Mouse (Mus musculus): Measurements from ENCODE around the gene Tnfrsf11a. TPM values are rescaled to one million over a fixed set of nuclear protein-coding genes. Genes with fewer than 3 reads are reported as not detected.

Tnfrsf11a gene
- polyA plus RNA-seq, 1 experiment, result 3.1 TPM

DNA sequence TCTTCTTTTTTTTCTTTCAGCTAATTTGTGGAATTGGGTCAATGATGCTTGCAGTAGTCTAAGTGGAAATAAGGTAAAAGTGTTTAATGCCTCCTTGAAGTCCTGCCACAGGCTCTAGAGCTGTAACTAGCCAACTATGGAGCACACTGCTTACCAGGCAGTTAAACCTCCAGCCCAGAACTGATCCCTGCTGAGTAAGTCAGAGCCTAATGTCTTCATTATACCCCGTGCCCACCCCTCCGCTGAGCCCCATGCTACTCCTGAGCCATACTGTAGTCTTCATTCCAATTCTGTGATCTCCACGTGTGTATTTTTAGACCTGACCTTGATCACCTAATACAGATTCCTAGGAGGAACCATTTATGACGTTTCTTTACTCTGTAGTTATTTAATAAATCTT lies 44.5 kb downstream of the Tnfrsf11a start:
- Histone ChIP-seq H3K36me3 (ENCODE audit: control insufficient read depth, insufficient read depth, low read length) (no peaks in the 10 kb centered on the region), H3K27me3 (ENCODE audit: control insufficient read depth, insufficient read depth, low read length) (no peaks in the 10 kb centered on the region), H3K4me1 (ENCODE audit: control insufficient read depth, insufficient read depth, insufficient read length) (no peaks in the 10 kb centered on the region), H3K4me3 (ENCODE audit: extremely low read depth, insufficient read depth, insufficient read length) (no peak overlapping the region), H3K27ac (ENCODE audit: insufficient read depth, low read length) (no peak overlapping the region)
- TF ChIP-seq CTCF (IDR thresholded peaks at IDR 0.05; ENCODE audit: extremely low read depth, insufficient read depth, insufficient read length, insufficient replicate concordance) (no peak), POLR2A (IDR thresholded peaks at IDR 0.05; ENCODE audit: low read depth, low read length) (no peak)
- 80% methylated on average over 4 of the region's 4 CpGs for WGBS
- DNase-seq (ENCODE audit: low read depth in 1 of 2, low spot score in 2 of 2), result no peak

- Histone ChIP-seq H3K36me3 (ENCODE audit: control insufficient read depth, insufficient read depth, low read length) (no peaks in the 10 kb centered on the region), H3K4me1 (ENCODE audit: control insufficient read depth, insufficient read depth, insufficient read length) (no peaks in the 10 kb centered on the region), H3K27me3 (ENCODE audit: control insufficient read depth, insufficient read depth, low read length) (no peaks in the 10 kb centered on the region), H3K4me3 (ENCODE audit: extremely low read depth, insufficient read depth, insufficient read length) (no peak overlapping the region), H3K27ac (ENCODE audit: insufficient read depth, low read length) (no peak overlapping the region)
- WGBS, result 92% methylated on average over 7 of the region's 7 CpGs
- DNase-seq (ENCODE audit: low read depth in 1 of 2, low spot score in 2 of 2), result no peak
- TF ChIP-seq POLR2A (IDR thresholded peaks at IDR 0.05; ENCODE audit: low read depth, low read length) (no peak), CTCF (IDR thresholded peaks at IDR 0.05; ENCODE audit: extremely low read depth, insufficient read depth, insufficient read length, insufficient replicate concordance) (no peak)
Observed at GRCm38 (mm10) chr1:105827374-105827773, 46.9 kb downstream of the Tnfrsf11a start.

DNA sequence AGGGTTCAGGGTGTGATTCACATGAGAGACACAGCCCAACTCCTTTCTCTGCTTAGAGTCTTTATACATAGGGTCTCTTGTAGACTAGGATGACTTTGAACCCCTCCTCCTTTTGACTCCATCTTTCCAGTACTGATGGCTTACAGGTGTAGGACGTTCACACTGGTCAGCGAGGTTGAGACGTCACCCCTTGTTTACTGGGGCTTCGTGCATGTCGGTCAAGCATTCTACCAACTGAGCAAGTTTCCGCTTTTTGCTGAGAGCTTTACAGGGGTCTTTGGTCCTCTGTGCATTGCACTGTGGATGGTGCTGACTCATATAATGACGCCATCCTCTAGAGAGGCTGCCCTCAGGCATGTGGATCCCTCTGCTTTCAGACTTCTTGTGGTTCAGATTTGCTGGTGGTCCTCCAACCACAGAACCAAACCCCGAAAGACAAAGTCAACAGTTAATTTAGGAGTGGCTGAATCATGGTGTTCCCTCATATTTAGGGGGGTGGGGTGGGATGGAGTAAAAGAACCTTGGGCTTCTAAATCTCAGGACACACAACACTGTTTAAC lies 47.3 kb downstream of the Tnfrsf11a start:
- Histone ChIP-seq H3K36me3 (ENCODE audit: control insufficient read depth, insufficient read depth, low read length) (no peaks in the 10 kb centered on the region), H3K27me3 (ENCODE audit: control insufficient read depth, insufficient read depth, low read length) (no peaks in the 10 kb centered on the region), H3K4me1 (ENCODE audit: control insufficient read depth, insufficient read depth, insufficient read length) (no peaks in the 10 kb centered on the region), H3K27ac (ENCODE audit: insufficient read depth, low read length) (no peak overlapping the region), H3K4me3 (ENCODE audit: extremely low read depth, insufficient read depth, insufficient read length) (no peak overlapping the region)
- DNase-seq (ENCODE audit: low read depth in 1 of 2, low spot score in 2 of 2), result no peak
- WGBS, result 79% methylated on average over 8 of the region's 8 CpGs
- TF ChIP-seq CTCF (IDR thresholded peaks at IDR 0.05; ENCODE audit: extremely low read depth, insufficient read depth, insufficient read length, insufficient replicate concordance), result no peak
- no peak for TF ChIP-seq POLR2A (IDR thresholded peaks at IDR 0.05; ENCODE audit: low read depth, low read length)

DNA sequence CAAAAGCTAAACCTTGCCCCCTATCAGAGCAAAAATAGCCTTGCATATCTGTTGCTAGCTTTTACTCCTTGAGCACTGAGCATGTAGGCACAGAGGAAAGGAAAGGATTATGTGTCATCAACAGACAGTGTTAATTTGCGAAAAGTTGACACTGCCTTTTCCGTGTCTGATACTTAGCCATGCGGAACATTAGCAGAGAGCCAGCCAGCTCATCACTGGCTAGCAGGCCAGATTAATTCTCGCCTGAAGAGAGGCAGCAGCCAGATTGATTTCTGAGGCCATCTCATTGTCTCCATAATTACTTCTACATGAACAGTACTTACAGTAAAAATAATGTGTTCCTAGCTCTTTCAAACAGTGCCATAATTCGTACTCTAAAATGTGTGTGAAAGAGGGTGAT lies 48.7 kb downstream of the Tnfrsf11a start:
- no peak for DNase-seq (ENCODE audit: low read depth in 1 of 2, low spot score in 2 of 2)
- Histone ChIP-seq H3K27me3 (ENCODE audit: control insufficient read depth, insufficient read depth, low read length) (no peaks in the 10 kb centered on the region), H3K27ac (ENCODE audit: insufficient read depth, low read length) (no peak overlapping the region), H3K4me1 (ENCODE audit: control insufficient read depth, insufficient read depth, insufficient read length) (no peaks in the 10 kb centered on the region), H3K36me3 (ENCODE audit: control insufficient read depth, insufficient read depth, low read length) (no peaks in the 10 kb centered on the region), H3K4me3 (ENCODE audit: extremely low read depth, insufficient read depth, insufficient read length) (no peak overlapping the region)
- WGBS, result 93% methylated on average over 5 of the region's 5 CpGs
- TF ChIP-seq POLR2A (IDR thresholded peaks at IDR 0.05; ENCODE audit: low read depth, low read length) (no peak), CTCF (IDR thresholded peaks at IDR 0.05; ENCODE audit: extremely low read depth, insufficient read depth, insufficient read length, insufficient replicate concordance) (no peak)

- no peak for DNase-seq (ENCODE audit: low read depth in 1 of 2, low spot score in 2 of 2)
- Histone ChIP-seq H3K27ac (ENCODE audit: insufficient read depth, low read length) (no peak overlapping the region), H3K27me3 (ENCODE audit: control insufficient read depth, insufficient read depth, low read length) (no peaks in the 10 kb centered on the region), H3K4me3 (ENCODE audit: extremely low read depth, insufficient read depth, insufficient read length) (no peak overlapping the region), H3K4me1 (ENCODE audit: control insufficient read depth, insufficient read depth, insufficient read length) (no peaks in the 10 kb centered on the region), H3K36me3 (ENCODE audit: control insufficient read depth, insufficient read depth, low read length) (no peaks in the 10 kb centered on the region)
- TF ChIP-seq CTCF (IDR thresholded peaks at IDR 0.05; ENCODE audit: extremely low read depth, insufficient read depth, insufficient read length, insufficient replicate concordance) (no peak), POLR2A (IDR thresholded peaks at IDR 0.05; ENCODE audit: low read depth, low read length) (no peak)
- 85% methylated on average over 1 of the region's 1 CpGs for WGBS
Observed at GRCm38 (mm10) chr1:105832784-105833183, 52.3 kb downstream of the Tnfrsf11a start.

DNA sequence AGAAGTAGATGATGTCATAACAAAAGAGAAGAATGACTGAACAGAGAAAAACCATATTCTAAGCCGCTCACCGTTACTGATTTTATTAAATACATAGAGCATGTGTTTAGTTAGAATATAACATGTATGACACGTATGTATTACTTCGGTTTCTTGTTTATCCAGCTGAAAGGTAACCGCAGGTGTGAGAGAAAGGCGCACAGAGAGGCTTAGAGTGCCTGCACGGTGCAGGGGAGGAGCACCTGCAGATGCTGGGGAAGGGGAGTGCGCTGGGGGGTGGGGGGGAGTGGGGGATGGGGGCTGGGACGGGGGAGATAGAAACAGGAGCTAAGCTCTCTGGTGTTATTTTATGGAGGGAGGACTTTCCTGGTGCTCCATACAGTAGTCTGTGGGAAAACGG lies 62.4 kb downstream of the Tnfrsf11a start:
- Histone ChIP-seq H3K27ac (ENCODE audit: insufficient read depth, low read length) (no peak overlapping the region), H3K4me1 (ENCODE audit: control insufficient read depth, insufficient read depth, insufficient read length) (no peaks in the 10 kb centered on the region)

GRCm38 (mm10) chr1:105843386-105843785 lies 62.9 kb downstream of the Tnfrsf11a start:
- no peak for TF ChIP-seq CTCF (IDR thresholded peaks at IDR 0.05; ENCODE audit: extremely low read depth, insufficient read depth, insufficient read length, insufficient replicate concordance)
- TF ChIP-seq POLR2A (IDR thresholded peaks at IDR 0.05; ENCODE audit: low read depth, low read length), result no peak
- Histone ChIP-seq H3K36me3 (ENCODE audit: control insufficient read depth, insufficient read depth, low read length) (no peaks in the 10 kb centered on the region), H3K27me3 (ENCODE audit: control insufficient read depth, insufficient read depth, low read length) (no peaks in the 10 kb centered on the region; the same call in 1 of the 2 replicates), H3K4me3 (ENCODE audit: extremely low read depth, insufficient read depth, insufficient read length) (no peak overlapping the region), H3K4me1 (ENCODE audit: control insufficient read depth, insufficient read depth, insufficient read length) (no peaks in the 10 kb centered on the region), H3K27ac (ENCODE audit: insufficient read depth, low read length) (no peak overlapping the region)
- no peak for DNase-seq (ENCODE audit: low read depth in 1 of 2, low spot score in 2 of 2)
- WGBS, result 29% methylated on average over 12 of the region's 12 CpGs

More for the DNA sequence above, 62.4 kb downstream of the Tnfrsf11a start:
- TF ChIP-seq POLR2A (IDR thresholded peaks at IDR 0.05; ENCODE audit: low read depth, low read length) (no peak), CTCF (IDR thresholded peaks at IDR 0.05; ENCODE audit: extremely low read depth, insufficient read depth, insufficient read length, insufficient replicate concordance) (no peak)
- DNase-seq (ENCODE audit: low read depth in 1 of 2, low spot score in 2 of 2), result no peak
- WGBS, result 49% methylated on average over 10 of the region's 10 CpGs
- Histone ChIP-seq H3K27me3 (ENCODE audit: control insufficient read depth, insufficient read depth, low read length) (no peaks in the 10 kb centered on the region; the same call in 1 of the 2 replicates), H3K36me3 (ENCODE audit: control insufficient read depth, insufficient read depth, low read length) (no peaks in the 10 kb centered on the region), H3K4me3 (ENCODE audit: extremely low read depth, insufficient read depth, insufficient read length) (no peak overlapping the region)
